Mouse (Mus musculus) adipose tissue, adult 10 weeks (tissue): Measurements from ENCODE around the gene Dicer1. TPM values are rescaled to one million over a fixed set of nuclear protein-coding genes. Genes with fewer than 3 reads are reported as not detected.

Experiments used
- polyA plus RNA-seq: library from polyadenylated mRNA; stranded (reverse); fragments of 350-450 nt; fragmentation: Illumina TruSeq; extraction: RNeasy Lipid Tissue Mini Kit (QIAGEN cat#74804); gene quantifications from one replicate; pipeline ENCODE4 v1.2.3, GENCODE M21; 2014; ENCODE audit warnings: low read depth, low replicate concordance

Dicer1 gene
- polyA plus RNA-seq, result 18.3 TPM

DNA sequence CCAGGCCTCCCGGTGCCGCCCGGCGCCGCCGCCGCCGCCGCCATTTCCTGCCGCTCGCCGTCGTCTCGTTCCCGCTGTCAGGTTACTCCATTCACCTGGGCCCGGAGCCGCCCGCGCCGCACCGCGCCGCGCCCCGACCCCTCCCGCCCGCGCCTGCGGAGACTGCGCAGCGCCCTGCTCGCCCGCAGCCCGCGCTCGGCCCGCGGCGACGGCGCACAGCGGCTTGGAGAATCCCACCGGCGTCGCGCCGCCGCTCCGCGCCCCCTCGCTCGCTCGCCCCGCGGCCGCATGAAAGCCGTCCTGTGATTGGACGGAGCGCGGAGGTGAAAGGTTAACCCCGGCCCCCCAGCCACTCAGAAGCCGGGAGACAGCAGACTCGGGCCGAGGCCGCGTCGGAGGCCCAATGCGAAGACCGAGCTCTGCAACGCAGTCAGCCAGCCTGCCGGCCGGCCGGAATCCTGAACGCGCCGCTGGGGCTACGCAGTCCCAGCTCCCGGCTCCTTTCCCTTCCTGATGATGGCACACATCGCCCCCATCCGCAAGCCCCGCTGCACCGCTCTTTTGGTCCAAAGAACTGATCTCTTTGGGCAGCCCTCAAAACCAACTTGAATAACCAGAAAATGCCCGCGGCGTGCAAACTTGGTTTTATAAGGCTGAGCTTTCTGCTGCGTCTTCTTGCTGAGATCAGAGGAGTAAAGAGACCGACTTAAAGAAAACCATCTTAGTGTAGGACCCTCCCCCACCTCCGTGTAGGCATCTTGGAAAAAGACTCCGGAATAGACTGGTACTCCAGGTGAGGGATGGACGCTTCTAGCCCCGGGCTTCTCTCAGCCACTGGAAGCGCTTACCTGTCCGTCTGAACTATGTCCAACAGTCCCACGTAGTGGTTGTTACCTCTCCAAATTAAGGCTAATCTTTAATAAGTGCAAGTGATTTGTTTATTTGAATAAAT, at the start of gene Dicer1:
Gene Dicer1, minus strand, starts transcription at position 139 of the 952 bp plus-strand sequence.

Other genes starting within 250 kb of the Dicer1 start
- gene Clmn, start 113.1 kb upstream of the Dicer1 start, polyA plus RNA-seq, result 35.1 TPM